Mouse (Mus musculus) megakaryocyte, embryonic 14.5 days (primary cell): ENCODE results near the gene Gm20388. TPM values are rescaled to one million over a fixed set of nuclear protein-coding genes. Genes with fewer than 3 reads are reported as not detected.
"Not testable (repeated sequence)": the region's sequence is repeated elsewhere in the genome, so short reads cannot be mapped to it uniquely, and the experiment has no call there.

Source experiments
- H3K27me3 ChIP-seq: replicated peaks from 2 replicates; pipeline ENCODE3; 2012; ENCODE audit warnings: inconsistent platforms
- H3K36me3 ChIP-seq: replicated peaks from 2 replicates; pipeline ENCODE3; 2012; ENCODE audit warnings: low read length, inconsistent platforms, mixed read lengths
- H3K4me1 ChIP-seq: 2 replicates; pipeline ENCODE4 v1.6.1; 2012; ENCODE audit warnings: inconsistent platforms
- H3K4me3 ChIP-seq: replicated peaks from 2 replicates; pipeline ENCODE3; 2012; ENCODE audit warnings: moderate library complexity, mild to moderate bottlenecking, inconsistent platforms
- H3K9me3 ChIP-seq: 2 replicates; pipeline ENCODE4 v1.6.1; 2012; ENCODE audit warnings: inconsistent platforms
- FLI1 ChIP-seq: IDR thresholded peaks from 2 replicates; pipeline ENCODE4 v1.6.1; 2012; ENCODE audit warnings: low read length, inconsistent platforms, mixed read lengths
- GATA1 ChIP-seq: IDR thresholded peaks from 3 replicates; pipeline ENCODE4 v1.6.1; 2012; ENCODE audit warnings: mixed read lengths, low read length, inconsistent platforms, borderline replicate concordance
- polyA plus RNA-seq: library from polyadenylated mRNA; stranded (reverse); fragments of >175 nt; gene quantifications from 2 replicates; pipeline ENCODE4 v1.2.3, GENCODE M21; 2012; ENCODE audit warnings: low replicate concordance; ENCODE audit not compliant: insufficient read depth

Gm20388 gene
- polyA plus RNA-seq, 1 experiment: 111 TPM

DNA sequence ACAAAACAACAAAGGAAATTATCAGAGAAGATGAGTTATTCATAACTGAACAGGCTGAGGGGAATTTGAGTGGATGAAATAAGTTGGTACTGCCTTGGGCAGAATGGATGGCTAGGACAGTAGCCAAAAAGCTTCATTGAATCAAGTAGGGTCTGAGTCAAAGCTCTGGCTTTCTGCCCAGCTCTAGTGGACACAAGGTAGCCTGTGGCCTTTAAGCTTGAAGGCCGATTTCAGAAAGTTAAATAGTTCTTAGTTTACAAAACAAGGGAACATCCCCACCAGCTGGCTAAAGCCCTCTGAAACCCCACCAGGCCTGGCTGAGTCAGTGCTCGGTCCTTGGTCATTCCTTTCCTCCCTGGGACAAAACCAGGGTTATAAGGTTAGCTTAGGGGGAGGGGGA is 3606.0 kb downstream of the Gm20388 start:
- no peak overlapping the region for H3K4me3 ChIP-seq
- peaks cover 13% of the 10 kb centered on the region for H3K36me3 ChIP-seq
- H3K27me3 ChIP-seq: peaks cover 58% of the 10 kb centered on the region
- H3K4me1 ChIP-seq: peaks cover 40% of the 10 kb centered on the region
- no peaks in the 10 kb centered on the region for H3K9me3 ChIP-seq
- TF ChIP-seq FLI1 (no peak), GATA1 (no peak)

- no peaks in the 10 kb centered on the region for H3K9me3 ChIP-seq
- H3K4me1 ChIP-seq: peaks cover 47% of the 10 kb centered on the region
- TF ChIP-seq FLI1: no peak
- no peak for TF ChIP-seq GATA1
- H3K4me3 ChIP-seq: peak overlapping the region; percentile 93
- peaks cover 28% of the 10 kb centered on the region for H3K36me3 ChIP-seq
- H3K27me3 ChIP-seq: peaks cover 45% of the 10 kb centered on the region
These were observed 3607.5 kb downstream of the Gm20388 start for GRCm38 (mm10) chr8:123518172-123518571.

DNA sequence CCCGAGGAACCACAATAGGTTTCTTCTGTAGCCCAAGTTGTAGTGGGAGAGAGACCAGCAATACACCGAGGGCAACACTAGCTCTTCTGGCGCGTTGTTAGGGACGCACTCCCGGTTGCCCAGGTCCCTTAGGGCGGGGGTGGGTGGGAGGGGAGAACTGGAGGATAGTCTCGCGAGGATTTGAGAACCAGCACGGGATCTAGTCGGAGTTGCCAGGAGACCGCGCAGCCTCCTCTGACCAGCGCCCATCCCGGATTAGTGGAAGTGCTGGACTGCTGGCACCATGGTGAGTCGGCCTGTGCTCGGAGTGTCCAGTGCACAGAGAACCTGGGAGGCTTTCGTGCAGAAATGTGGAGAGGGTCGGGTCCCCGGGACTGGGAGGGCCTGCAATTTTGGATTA is 3608.0 kb downstream of the Gm20388 start, which contains the start of gene Gas8:
Gas8 (plus strand) TSS at position 168 of the 400 bp plus-strand sequence.
- TF ChIP-seq GATA1 (no peak), FLI1 (no peak)
- peaks cover 33% of the 10 kb centered on the region for H3K36me3 ChIP-seq
- H3K4me1 ChIP-seq: peaks cover 47% of the 10 kb centered on the region
- H3K4me3 ChIP-seq: peak within 1 kb of the TSS; percentile 93
- peaks cover 40% of the 10 kb centered on the region for H3K27me3 ChIP-seq
- no peaks in the 10 kb centered on the region for H3K9me3 ChIP-seq

DNA sequence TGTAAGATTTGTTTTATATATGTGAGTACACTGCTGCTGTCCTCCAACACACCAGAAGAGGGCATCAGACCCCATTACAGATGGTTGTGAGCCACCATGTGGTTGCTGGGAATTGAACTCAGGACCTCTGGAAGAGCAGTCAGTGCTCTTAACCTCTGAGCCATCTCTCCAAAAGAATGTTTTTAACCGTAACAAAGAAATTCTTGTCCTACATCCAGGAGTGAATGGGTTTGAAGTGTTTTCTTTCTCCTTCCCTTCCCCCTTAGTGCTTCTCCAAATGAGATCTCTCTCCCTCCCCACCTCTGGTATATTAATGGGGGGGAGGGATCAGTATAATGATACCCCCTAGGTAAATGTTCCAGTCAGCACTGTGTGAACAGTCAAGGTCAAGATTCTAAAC is 3609.4 kb downstream of the Gm20388 start:
- peaks cover 46% of the 10 kb centered on the region for H3K36me3 ChIP-seq
- peaks cover 34% of the 10 kb centered on the region for H3K4me1 ChIP-seq
- peaks cover 27% of the 10 kb centered on the region for H3K27me3 ChIP-seq
- H3K9me3 ChIP-seq, H3K4me3 ChIP-seq: not testable (repeated sequence)

- no peak for TF ChIP-seq GATA1
- Histone ChIP-seq H3K27me3 (peaks cover 7% of the 10 kb centered on the region), H3K4me3 (peak overlapping the region; percentile 31), H3K4me1 (no peaks in the 10 kb centered on the region), H3K36me3 (peaks cover 98% of the 10 kb centered on the region), H3K9me3 (no peaks in the 10 kb centered on the region)
These were observed 3617.3 kb downstream of the Gm20388 start for GRCm38 (mm10) chr8:123527720-123528489.

DNA sequence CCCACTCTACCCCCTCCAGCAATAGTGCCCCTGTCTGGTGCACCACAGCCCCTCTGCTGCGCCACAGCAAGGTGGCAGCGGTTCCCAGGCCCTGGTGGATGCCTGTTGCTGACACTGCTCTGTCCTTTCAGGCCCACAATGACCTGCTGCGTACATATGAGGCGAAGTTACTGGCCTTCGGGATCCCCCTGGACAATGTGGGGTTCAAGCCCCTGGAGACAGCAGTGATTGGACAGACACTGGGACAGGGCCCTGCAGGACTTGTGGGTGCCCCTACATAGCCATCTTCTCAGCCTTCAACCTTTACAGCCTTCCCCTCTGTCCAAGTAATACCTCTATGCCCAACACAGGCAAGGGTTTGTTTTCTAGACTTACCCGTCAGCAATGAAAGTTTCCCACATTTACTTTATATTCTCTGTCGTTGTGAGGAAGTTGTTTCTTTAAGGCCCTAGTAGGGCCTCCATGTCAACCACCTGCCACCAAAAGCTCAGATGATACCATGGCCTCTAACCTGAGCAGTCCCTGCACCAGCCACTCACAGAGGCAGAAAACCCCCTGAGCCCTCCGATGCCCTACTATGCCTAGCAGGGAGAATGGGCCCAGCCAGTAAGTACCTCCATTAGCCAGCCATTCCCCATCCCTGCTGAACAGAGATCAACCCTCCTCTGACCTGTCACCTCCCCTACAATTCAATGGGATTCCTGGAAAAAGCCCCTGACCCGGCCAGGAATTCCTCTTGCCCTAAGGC is 3625.8 kb downstream of the Gm20388 start:
- Histone ChIP-seq H3K4me3 (no peak overlapping the region), H3K27me3 (peaks cover 11% of the 10 kb centered on the region), H3K4me1 (no peaks in the 10 kb centered on the region), H3K36me3 (peaks cover 55% of the 10 kb centered on the region), H3K9me3 (no peaks in the 10 kb centered on the region)
- no peak for TF ChIP-seq FLI1
- no peak for TF ChIP-seq GATA1

DNA sequence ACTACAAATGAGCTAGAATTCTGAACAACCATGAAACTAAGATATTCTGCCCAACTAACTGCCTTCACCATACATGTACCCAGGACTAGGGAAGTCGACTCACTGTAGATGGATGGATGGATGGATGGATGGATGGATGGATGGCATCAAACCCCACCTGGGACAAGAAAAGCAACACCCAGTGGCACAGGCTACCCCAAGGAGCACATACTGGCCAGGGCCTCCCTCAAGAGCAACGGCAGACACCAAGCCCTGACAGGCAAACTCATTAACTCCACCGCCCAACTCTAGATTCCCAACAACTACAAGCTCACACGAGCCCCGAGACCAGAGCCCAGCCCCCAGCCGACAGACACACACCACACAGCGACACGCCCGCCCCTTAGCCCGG is 3626.3 kb downstream of the Gm20388 start:
- H3K36me3 ChIP-seq: peaks cover 49% of the 10 kb centered on the region
- H3K4me3 ChIP-seq: no peak overlapping the region
- no peaks in the 10 kb centered on the region for H3K9me3 ChIP-seq
- H3K4me1 ChIP-seq: no peaks in the 10 kb centered on the region
- peaks cover 11% of the 10 kb centered on the region for H3K27me3 ChIP-seq
- TF ChIP-seq GATA1 (no peak), FLI1 (no peak)

GRCm38 (mm10) chr8:123537641-123538040 is 3627.0 kb downstream of the Gm20388 start:
- Histone ChIP-seq H3K27me3 (peaks cover 11% of the 10 kb centered on the region), H3K36me3 (peaks cover 43% of the 10 kb centered on the region)
- not testable (repeated sequence) for H3K4me3 ChIP-seq, H3K4me1 ChIP-seq, H3K9me3 ChIP-seq

DNA sequence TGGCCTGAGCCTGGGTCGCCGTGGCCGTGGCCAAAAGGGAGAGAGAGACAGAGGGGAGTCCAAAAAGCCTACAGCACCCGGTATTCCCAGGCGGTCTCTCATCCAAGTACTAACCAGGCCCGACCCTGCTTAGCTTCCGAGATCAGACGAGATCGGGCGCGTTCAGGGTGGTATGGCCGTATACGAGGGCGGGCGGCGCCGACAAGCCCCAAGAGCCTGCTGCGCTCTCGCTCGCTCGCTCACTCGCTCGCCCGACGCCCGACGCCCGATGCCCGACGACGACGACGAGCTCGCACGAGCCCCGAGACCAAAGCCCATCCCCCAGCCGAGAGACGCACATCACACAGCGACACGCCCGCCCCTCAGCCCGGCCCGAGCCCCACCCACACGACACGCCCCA is 3653.6 kb downstream of the Gm20388 start:
- H3K4me1 ChIP-seq, H3K27me3 ChIP-seq, H3K36me3 ChIP-seq, H3K4me3 ChIP-seq, H3K9me3 ChIP-seq: not testable (repeated sequence)

DNA sequence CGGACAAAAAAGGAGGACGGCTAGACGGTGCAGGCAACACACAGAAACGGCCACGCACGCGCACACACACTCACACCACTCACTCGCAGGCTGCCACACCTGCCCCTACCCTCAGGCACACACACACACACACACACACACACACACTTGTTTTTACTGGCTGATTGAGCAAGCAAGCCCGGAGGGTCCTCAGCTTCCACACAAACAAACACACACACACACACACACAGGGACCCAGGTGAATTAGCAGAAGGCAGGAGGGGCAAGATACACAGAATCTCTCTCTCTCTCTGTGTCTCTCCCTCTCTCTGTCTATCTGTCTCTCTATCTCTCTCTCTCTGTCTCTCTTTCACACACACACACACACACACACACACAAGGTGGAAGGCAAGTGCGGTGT is 3664.7 kb downstream of the Gm20388 start:
- H3K36me3 ChIP-seq, H3K4me3 ChIP-seq, H3K4me1 ChIP-seq: not testable (repeated sequence)

DNA sequence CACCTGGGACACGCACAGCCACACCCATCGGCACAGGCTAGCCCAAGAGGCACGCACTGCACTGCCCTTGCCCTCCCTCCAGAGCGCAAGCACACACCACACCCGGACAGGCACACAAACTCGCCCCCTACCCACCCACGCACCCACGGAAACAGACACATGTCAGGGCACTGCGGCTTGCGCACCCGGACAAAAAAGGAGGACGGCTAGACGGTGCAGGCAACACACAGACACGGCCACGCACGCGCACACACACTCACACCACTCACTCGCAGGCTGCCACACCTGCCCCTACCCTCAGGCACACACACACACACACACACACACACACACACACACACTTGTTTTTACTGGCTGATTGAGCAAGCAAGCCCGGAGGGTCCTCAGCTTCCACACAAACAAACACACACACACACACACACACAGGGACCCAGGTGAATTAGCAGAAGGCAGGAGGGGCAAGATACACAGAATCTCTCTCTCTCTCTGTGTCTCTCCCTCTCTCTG is 3690.1 kb downstream of the Gm20388 start:
- H3K4me1 ChIP-seq, H3K27me3 ChIP-seq, H3K4me3 ChIP-seq: not testable (repeated sequence)

More for the DNA sequence above, 3664.7 kb downstream of the Gm20388 start:
- H3K27me3 ChIP-seq, H3K9me3 ChIP-seq: not testable (repeated sequence)

GRCm38 (mm10) chr8:123601457-123601856 is 3690.8 kb downstream of the Gm20388 start:
- not testable (repeated sequence) for H3K9me3 ChIP-seq, H3K36me3 ChIP-seq, H3K4me3 ChIP-seq, H3K27me3 ChIP-seq, H3K4me1 ChIP-seq

More for the DNA sequence above, 3690.1 kb downstream of the Gm20388 start:
- H3K9me3 ChIP-seq, H3K36me3 ChIP-seq: not testable (repeated sequence)

DNA sequence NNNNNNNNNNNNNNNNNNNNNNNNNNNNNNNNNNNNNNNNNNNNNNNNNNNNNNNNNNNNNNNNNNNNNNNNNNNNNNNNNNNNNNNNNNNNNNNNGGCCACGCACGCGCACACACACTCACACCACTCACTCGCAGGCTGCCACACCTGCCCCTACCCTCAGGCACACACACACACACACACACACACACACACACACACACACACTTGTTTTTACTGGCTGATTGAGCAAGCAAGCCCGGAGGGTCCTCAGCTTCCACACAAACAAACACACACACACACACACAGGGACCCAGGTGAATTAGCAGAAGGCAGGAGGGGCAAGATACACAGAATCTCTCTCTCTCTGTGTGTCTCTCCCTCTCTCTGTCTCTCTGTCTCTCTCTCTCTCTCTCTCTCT is 3702.0 kb downstream of the Gm20388 start:
- not testable (repeated sequence) for H3K4me3 ChIP-seq

GRCm38 (mm10) chr8:123623523-123623922 is 3712.9 kb downstream of the Gm20388 start:
- not testable (repeated sequence) for H3K36me3 ChIP-seq, H3K9me3 ChIP-seq, H3K4me1 ChIP-seq, H3K4me3 ChIP-seq
- H3K27me3 ChIP-seq: peaks cover 33% of the 10 kb centered on the region

More for the DNA sequence above, 3702.0 kb downstream of the Gm20388 start:
- not testable (repeated sequence) for H3K9me3 ChIP-seq, H3K4me1 ChIP-seq, H3K27me3 ChIP-seq, H3K36me3 ChIP-seq
